Mouse (Mus musculus) mouse trophoblast stem cell (cell line): ENCODE results near the gene Atrnl1.

Source experiments
- in situ Hi-C, 2 experiments: fragments of 300-500 bp; cut with MseI, MboI; formaldehyde crosslinking; loops; 2 replicates in 1 of 2; 3 replicates in 1 of 2; pipeline ENCODE4 v1.15.1; 2025

The Atrnl1 gene

DNA sequence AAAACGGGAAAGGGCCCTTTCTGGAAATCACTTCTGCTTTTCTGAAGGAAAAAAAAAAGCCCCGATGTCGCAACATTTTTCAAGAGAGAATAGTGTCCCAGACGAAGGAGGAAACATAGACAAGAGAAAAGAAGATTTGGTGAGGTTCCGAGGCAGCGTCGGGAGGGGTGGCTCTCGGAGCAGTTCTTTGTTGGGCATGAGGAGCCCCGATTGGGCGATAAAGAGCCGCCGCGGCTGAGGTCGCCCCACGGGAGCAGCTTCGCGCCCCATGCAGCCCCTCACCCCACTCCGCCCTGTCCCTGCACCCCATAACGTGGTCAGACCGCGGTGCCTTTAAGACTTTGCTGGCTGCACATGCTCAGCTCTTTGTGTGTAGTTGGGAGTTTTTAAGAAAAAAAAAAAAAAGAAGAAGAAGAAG lies 767 bp upstream of the Atrnl1 start:
- in situ Hi-C loops: no loop called here

- in situ Hi-C loops: no loop called here
Observed at GRCm38 (mm10) chr19:57611291-57612178, 701 bp downstream of the Atrnl1 start.

DNA sequence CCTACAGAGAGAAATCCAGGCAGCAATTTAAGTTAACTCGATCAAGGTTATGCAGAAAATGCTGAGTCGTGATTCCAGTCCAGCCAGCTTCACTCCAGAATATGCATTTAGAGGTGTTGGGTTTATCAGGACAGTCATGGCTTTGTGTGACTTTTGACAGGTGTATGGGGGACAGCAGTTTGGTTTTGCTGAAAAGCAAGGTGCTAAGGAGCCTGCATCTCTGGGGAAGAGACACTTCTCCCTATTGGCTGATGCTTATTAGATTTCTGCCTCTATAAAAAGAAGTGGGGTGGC lies 1.3 kb downstream of the Atrnl1 start:
- in situ Hi-C loops: no loop called here

DNA sequence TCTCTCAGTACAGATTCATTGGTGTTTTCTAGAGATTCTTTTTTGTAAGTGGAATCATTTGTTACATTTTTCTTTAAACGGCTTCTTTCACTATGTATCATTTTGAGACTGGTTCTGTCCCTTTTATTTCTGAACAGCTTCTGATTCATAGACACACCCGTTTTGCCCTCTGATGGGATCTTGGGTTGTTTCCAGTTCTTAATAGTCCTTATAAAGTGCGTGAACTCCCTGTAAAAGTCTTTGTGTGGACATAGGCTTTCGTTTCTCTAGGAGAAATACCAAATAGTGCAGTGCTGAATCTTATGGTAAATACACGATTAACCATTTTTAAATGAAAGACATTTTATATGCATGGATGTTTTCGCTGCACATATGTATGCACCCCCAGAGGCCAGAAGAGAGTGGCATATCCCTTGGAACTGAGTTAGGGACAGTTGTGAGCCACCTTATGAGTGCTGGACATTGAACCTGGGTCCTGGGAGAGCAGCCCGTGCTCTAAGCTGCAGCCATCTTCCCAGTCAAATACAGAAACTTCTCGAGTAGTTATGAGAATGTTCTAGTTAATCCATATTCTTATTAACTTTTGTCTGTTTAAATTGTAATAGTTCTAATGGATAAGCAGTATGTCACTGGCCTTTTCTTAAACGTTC lies 5.3 kb downstream of the Atrnl1 start:
- in situ Hi-C loops: no loop called here

- in situ Hi-C loops: no loop called here
Observed at GRCm38 (mm10) chr19:57619088-57619487, 8.3 kb downstream of the Atrnl1 start.

DNA sequence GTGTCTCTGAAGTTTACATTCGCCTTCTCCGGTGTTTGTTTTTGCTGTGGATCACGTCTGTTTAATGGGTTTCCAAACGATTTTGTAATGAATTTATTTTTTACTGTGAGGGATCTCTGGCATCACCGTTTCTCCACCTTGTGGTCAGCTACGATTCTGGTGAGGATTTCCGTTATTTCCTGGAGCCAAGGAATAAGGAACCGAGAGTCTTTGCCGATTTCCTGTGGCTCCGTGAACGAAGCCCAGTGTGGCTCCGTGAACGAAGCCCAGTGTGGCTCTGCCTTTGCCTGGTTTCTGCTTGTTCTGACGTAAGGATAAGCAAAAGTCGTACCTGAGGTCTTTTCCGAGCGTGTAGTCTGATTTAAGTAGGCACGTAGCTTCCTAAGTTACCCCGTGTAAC lies 11.0 kb downstream of the Atrnl1 start:
- in situ Hi-C loops: no loop called here

- in situ Hi-C loops: no loop called here
Observed at GRCm38 (mm10) chr19:57625738-57626137, 14.9 kb downstream of the Atrnl1 start.

- in situ Hi-C loops: no loop called here
Observed at GRCm38 (mm10) chr19:57627251-57627650, 16.4 kb downstream of the Atrnl1 start.

GRCm38 (mm10) chr19:57642536-57642935 lies 31.7 kb downstream of the Atrnl1 start:
- in situ Hi-C loops: loop anchor here in 1 of 2 experiments (10.0 kb wide), 1 partner anchor 158 kb away; no protein-coding TSS in a partner anchor

GRCm38 (mm10) chr19:57642980-57643379 lies 32.1 kb downstream of the Atrnl1 start:
- in situ Hi-C loops: loop anchor here in 1 of 2 experiments (10.0 kb wide), 1 partner anchor 158 kb away; no protein-coding TSS in a partner anchor

- in situ Hi-C loops: loop anchor here in 1 of 2 experiments (10.0 kb wide), 1 partner anchor 164 kb away; no protein-coding TSS in a partner anchor
Observed at GRCm38 (mm10) chr19:57648202-57648943, 37.5 kb downstream of the Atrnl1 start.

- in situ Hi-C loops: loop anchor here in 1 of 2 experiments (10.0 kb wide), 1 partner anchor 164 kb away; no protein-coding TSS in a partner anchor
Observed at GRCm38 (mm10) chr19:57648944-57649271, 38.1 kb downstream of the Atrnl1 start.

DNA sequence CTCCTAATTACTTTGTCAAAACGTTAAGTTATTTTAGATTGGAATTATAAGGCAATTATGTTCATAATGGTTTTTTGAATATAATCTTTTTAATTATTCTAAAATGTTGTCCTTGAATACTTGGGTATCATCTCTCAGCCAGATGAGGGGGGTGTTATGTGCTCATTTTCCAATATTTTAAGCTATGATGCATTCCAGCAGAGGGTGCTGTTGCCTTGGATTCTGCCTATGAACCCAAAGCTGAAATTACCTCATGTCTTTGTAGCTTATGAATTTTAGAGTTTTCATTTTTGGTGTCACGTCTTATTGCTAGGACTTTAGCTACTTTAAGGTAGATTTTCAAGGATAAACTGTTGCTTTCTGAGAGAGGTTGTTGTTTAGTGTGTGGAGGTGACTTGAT lies 44.2 kb downstream of the Atrnl1 start:
- in situ Hi-C loops: no loop called here

DNA sequence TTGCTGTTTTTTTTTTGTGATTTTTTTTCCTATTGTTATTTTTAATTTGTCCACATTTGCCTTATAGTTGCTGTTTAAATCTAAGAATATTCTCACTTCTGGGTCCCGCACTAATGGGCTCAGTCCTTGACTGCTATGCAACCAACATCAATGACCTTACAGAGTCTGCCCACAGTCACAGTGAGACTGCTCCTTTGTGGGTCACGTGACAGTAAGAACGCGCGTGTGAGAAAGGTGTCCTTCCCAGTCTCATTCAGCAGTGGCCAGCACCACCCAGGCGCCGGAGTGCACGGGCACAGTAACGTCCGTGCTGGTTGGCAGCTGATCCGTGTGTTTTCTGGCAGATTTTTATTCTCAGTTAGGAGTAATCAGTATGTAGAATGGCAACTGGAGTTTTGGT lies 44.7 kb downstream of the Atrnl1 start:
- in situ Hi-C loops: no loop called here

GRCm38 (mm10) chr19:57657426-57658087 lies 46.7 kb downstream of the Atrnl1 start:
- in situ Hi-C loops: no loop called here

- in situ Hi-C loops: no loop called here
Observed at GRCm38 (mm10) chr19:57658111-57659091, 47.6 kb downstream of the Atrnl1 start.

- in situ Hi-C loops: no loop called here
Observed at GRCm38 (mm10) chr19:57667011-57667410, 56.2 kb downstream of the Atrnl1 start.

DNA sequence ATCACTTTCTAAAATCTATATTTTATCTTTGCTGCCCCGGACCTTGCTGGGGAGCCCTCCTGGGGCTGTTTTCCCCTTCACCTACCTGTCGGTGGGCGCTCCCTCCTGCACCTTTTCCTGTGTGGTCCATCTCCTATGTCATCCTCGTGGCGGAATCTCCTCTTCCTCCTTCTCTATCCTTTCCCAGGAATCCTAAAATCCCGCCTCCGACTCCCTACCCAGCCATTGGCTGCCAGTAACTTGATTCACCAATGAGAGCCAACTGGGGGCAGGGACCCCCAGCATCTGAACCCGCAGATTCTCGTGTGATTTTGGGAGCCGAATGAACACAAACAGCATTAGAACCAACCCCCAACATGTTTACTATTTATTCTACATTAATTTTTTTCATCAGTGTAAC lies 57.1 kb downstream of the Atrnl1 start:
- in situ Hi-C loops: no loop called here

GRCm38 (mm10) chr19:57679455-57679854 lies 68.6 kb downstream of the Atrnl1 start:
- in situ Hi-C loops: no loop called here

GRCm38 (mm10) chr19:57686596-57686995 lies 75.8 kb downstream of the Atrnl1 start:
- in situ Hi-C loops: no loop called here

DNA sequence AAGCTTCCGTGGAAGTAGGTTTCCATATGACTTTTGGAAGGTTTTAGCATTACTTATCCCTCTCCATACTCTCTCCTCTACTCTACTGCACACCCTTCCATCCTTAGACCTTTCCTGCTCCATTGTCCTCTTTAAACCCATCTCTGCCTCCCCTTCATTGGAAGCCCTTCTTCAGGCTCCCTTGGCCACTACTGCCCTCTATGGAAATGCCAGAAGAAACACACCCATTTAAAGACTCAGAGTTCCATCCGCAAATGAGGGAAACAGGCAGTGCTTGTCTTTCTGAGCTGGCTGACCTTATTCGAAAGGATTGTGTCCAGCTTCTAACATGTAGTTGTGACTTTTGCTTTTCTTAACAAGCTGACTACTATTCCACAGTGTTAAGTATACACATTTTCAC lies 81.7 kb downstream of the Atrnl1 start:
- in situ Hi-C loops: no loop called here
